Mouse (Mus musculus): ENCODE data around the gene Ripk3. TPM values are rescaled to one million over a fixed set of nuclear protein-coding genes. Genes with fewer than 3 reads are reported as not detected.

Ripk3 gene
- polyA plus RNA-seq, 1 experiment from 2014 or later = 24.2 TPM

DNA sequence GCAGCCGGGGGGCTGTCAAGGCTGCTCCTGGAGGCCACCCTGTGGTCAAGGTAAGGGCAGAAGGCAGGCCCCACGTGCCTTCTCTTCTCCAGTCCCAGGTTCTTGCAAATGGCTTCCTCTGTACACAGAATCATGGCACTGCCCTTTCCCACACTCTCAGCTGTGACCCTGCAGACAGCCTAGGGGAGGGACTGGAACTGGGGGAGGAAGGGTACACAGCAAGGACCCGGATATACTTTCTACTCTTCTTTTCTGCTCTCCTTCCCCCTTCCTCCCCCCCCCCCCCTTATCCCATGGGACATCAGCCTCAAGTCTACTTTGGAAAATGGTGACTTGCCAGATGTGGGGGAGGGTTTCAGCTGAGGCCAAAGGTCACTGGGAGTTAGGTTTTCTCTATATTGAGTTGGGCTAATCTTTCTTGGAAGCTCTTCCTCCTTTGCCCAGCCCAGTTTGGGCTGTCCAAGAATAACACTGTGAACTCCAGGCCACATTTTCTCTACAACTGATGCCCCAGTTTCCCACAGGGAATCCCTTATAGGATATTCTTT, 40.1 kb upstream of the Ripk3 start:
- Histone ChIP-seq H3K36me3 (ENCODE audit: insufficient read depth, low read length) (no peaks in the 10 kb centered on the region), H3K4me1 (ENCODE audit: insufficient read depth, low read depth, low read length) (peaks cover 3% of the 10 kb centered on the region; the same call in 1 of the 2 replicates), H3K27ac (ENCODE audit: low read length) (no peak overlapping the region), H3K4me2 (replicated peaks; ENCODE audit: low read depth, low read length) (no peak overlapping the region), H3K27me3 (replicated peaks; ENCODE audit: insufficient read depth, low read length) (no peaks in the 10 kb centered on the region), H3K9ac (replicated peaks; ENCODE audit: low read depth) (no peak overlapping the region), H3K9me3 (ENCODE audit: low read length) (no peaks in the 10 kb centered on the region), H3K4me3 (ENCODE audit: low read depth, low read length) (no peak overlapping the region)
- no peak for ATAC-seq
- TF ChIP-seq EP300 (IDR thresholded peaks at IDR 0.05) = no peak
- TF ChIP-seq CTCF (IDR thresholded peaks at IDR 0.05) = no peak
- 51% methylated on average over 3 of the region's 3 CpGs for whole genome bisulfite sequencing
- DNase-seq (ENCODE audit: low spot score) = no peak

DNA sequence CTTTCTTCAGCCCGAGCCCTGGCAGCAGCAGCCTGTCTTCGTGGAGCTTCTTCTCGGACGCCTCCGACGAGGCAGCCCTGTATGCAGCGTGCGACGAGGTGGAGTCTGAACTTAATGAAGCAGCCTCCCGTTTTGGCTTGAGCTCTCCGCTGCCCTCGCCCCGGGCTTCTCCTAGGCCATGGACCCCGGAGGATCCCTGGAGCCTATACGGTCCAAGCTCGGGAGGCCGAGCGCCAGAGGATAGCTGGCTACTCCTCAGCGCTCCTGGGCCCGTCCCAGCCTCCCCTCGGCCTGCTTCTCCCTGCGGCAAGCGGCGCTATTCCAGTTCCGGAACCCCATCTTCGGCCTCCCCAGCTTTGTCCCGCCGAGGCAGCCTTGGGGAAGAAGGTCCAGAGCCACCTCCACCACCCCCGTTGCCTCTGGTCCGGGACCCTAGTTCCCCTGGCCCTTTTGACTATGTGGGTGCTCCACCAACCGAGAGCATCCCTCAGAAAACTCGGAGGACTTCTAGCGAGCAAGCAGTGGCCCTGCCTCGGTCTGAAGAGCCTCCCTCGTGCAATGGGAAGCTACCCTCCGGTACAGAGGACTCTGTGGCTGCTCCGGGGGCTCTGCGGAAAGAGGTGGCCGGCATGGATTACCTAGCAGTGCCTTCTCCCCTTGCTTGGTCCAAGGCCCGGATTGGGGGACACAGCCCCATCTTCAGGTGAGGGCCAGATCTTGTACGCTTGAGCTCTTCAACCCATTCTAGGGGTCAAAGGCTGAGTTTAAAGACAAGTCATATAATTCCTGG, 38.1 kb upstream of the Ripk3 start:
- DNase-seq (ENCODE audit: low spot score) (no peak), ATAC-seq (no peak)
- Histone ChIP-seq H3K4me1 (ENCODE audit: insufficient read depth, low read depth, low read length) (peaks cover 3% of the 10 kb centered on the region; the same call in 1 of the 2 replicates), H3K9ac (replicated peaks; ENCODE audit: low read depth) (no peak overlapping the region), H3K4me3 (ENCODE audit: low read depth, low read length) (peak overlapping the region; percentile 57; the same call in 1 of the 2 replicates), H3K9me3 (ENCODE audit: low read length) (no peaks in the 10 kb centered on the region), H3K4me2 (replicated peaks; ENCODE audit: low read depth, low read length) (peak overlapping the region; percentile 91), H3K27ac (ENCODE audit: low read length) (no peak overlapping the region; the same call in 1 of the 2 replicates), H3K36me3 (ENCODE audit: insufficient read depth, low read length) (no peaks in the 10 kb centered on the region), H3K27me3 (replicated peaks; ENCODE audit: insufficient read depth, low read length) (no peaks in the 10 kb centered on the region)
- WGBS = 30% methylated on average over 41 of the region's 41 CpGs
- no peak for TF ChIP-seq CTCF (IDR thresholded peaks at IDR 0.05)
- TF ChIP-seq EP300 (IDR thresholded peaks at IDR 0.05) = no peak

DNA sequence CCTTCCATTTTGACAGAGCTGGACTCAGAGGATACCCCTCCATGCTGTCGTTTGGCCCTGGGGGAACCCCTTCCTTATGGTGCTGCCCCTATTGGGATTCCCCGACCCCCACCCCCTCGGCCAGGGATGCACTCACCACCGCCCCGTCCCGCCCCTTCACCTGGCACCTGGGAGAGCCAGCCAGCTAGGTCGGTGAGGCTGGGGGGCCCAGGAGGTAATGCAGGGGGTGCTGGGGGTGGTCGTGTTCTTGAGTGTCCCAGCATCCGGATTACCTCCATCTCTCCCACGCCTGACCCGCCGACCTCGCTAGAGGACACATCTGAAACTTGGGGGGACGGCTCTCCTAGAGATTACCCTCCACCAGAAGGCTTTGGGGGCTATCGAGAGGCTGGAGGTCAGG, 37.5 kb upstream of the Ripk3 start:
- Histone ChIP-seq H3K9me3 (ENCODE audit: low read length) (no peaks in the 10 kb centered on the region), H3K4me3 (ENCODE audit: low read depth, low read length) (peak overlapping the region; percentile 57), H3K9ac (replicated peaks; ENCODE audit: low read depth) (no peak overlapping the region), H3K4me2 (replicated peaks; ENCODE audit: low read depth, low read length) (peak overlapping the region; percentile 91), H3K36me3 (ENCODE audit: insufficient read depth, low read length) (no peaks in the 10 kb centered on the region), H3K27ac (ENCODE audit: low read length) (no peak overlapping the region), H3K27me3 (replicated peaks; ENCODE audit: insufficient read depth, low read length) (no peaks in the 10 kb centered on the region), H3K4me1 (ENCODE audit: insufficient read depth, low read depth, low read length) (peaks cover 3% of the 10 kb centered on the region; the same call in 1 of the 2 replicates)
- no peak for ATAC-seq
- 11% methylated on average over 14 of the region's 15 CpGs for WGBS
- no peak for DNase-seq (ENCODE audit: low spot score)
- no peak for TF ChIP-seq CTCF (IDR thresholded peaks at IDR 0.05)

- DNase-seq (ENCODE audit: low spot score) (peak; percentile 29), ATAC-seq (no peak)
- Histone ChIP-seq H3K4me3 (ENCODE audit: low read depth, low read length) (peak overlapping the region; percentile 57), H3K27ac (ENCODE audit: low read length) (peak overlapping the region; percentile 98), H3K4me1 (ENCODE audit: insufficient read depth, low read depth, low read length) (peaks cover 3% of the 10 kb centered on the region; the same call in 1 of the 2 replicates), H3K36me3 (ENCODE audit: insufficient read depth, low read length) (no peaks in the 10 kb centered on the region), H3K9ac (replicated peaks; ENCODE audit: low read depth) (peak overlapping the region; percentile 82), H3K4me2 (replicated peaks; ENCODE audit: low read depth, low read length) (peak overlapping the region; percentile 91), H3K27me3 (replicated peaks; ENCODE audit: insufficient read depth, low read length) (no peaks in the 10 kb centered on the region), H3K9me3 (ENCODE audit: low read length) (no peaks in the 10 kb centered on the region)
- TF ChIP-seq EP300 (IDR thresholded peaks at IDR 0.05) = no peak
- TF ChIP-seq CTCF (IDR thresholded peaks at IDR 0.05) = peak; percentile 40
- 4% methylated on average over 13 of the region's 37 CpGs for WGBS
These were observed 36.8 kb upstream of the Ripk3 start for GRCm38 (mm10) chr14:55825216-55826051.

GRCm38 (mm10) chr14:55824481-55825215, 36.0 kb upstream of the Ripk3 start:
- no peak for TF ChIP-seq CTCF (IDR thresholded peaks at IDR 0.05)
- no peak for TF ChIP-seq EP300 (IDR thresholded peaks at IDR 0.05)
- Histone ChIP-seq H3K9me3 (ENCODE audit: low read length) (no peaks in the 10 kb centered on the region), H3K4me1 (ENCODE audit: insufficient read depth, low read depth, low read length) (peaks cover 3% of the 10 kb centered on the region; the same call in 1 of the 2 replicates), H3K4me3 (ENCODE audit: low read depth, low read length) (peak overlapping the region; percentile 57), H3K27ac (ENCODE audit: low read length) (peak overlapping the region; percentile 98), H3K27me3 (replicated peaks; ENCODE audit: insufficient read depth, low read length) (no peaks in the 10 kb centered on the region), H3K9ac (replicated peaks; ENCODE audit: low read depth) (peak overlapping the region; percentile 82), H3K4me2 (replicated peaks; ENCODE audit: low read depth, low read length) (peak overlapping the region; percentile 91), H3K36me3 (ENCODE audit: insufficient read depth, low read length) (no peaks in the 10 kb centered on the region)
- DNase-seq (ENCODE audit: low spot score) (peak; percentile 85), ATAC-seq (peak; percentile 20)
- under 1% methylated on average over 31 of the region's 32 CpGs for WGBS

Data from lung, postnatal 0 days (tissue).